Mouse (Mus musculus) embryonic facial prominence, embryonic 12.5 days (tissue): ENCODE data around the gene Trim38. TPM values are rescaled to one million over a fixed set of nuclear protein-coding genes. Genes with fewer than 3 reads are reported as not detected.
"Not testable (repeated sequence)": the region's sequence is repeated elsewhere in the genome, so short reads cannot be mapped to it uniquely, and the experiment has no call there.

Experiments
- ATAC-seq: fragments of 200-750 bp; cut with Nextera tagmentation; 2 replicates; pipeline ENCODE4 v1.8.0; 2017; ENCODE audit not compliant: insufficient number of reproducible peaks, insufficient read depth, low FRiP score, low TSS enrichment
- H3K27ac ChIP-seq: fragments of 300-500 bp; sonication (generic); 2 replicates; pipeline ENCODE4 v1.5.1; 2016; ENCODE audit warnings: mild to moderate bottlenecking
- H3K27me3 ChIP-seq: fragments of 300-500 bp; sonication (generic); 2 replicates; pipeline ENCODE4 v1.6.1; 2016; ENCODE audit warnings: mild to moderate bottlenecking, moderate library complexity
- H3K36me3 ChIP-seq: fragments of 300-500 bp; sonication (generic); 2 replicates; pipeline ENCODE4 v1.6.1; 2016; ENCODE audit warnings: mild to moderate bottlenecking
- H3K4me1 ChIP-seq: fragments of 300-500 bp; sonication (generic); 2 replicates; pipeline ENCODE4 v1.6.1; 2016
- H3K4me2 ChIP-seq: fragments of 300-500 bp; sonication (generic); replicated peaks from 2 replicates; pipeline ENCODE4 v1.6.1; 2016; ENCODE audit warnings: mild to moderate bottlenecking, moderate library complexity
- H3K4me3 ChIP-seq: fragments of 300-500 bp; sonication (generic); 2 replicates; pipeline ENCODE4 v1.5.1; 2016; ENCODE audit warnings: mild to moderate bottlenecking
- H3K9ac ChIP-seq: fragments of 300-500 bp; sonication (generic); 2 replicates; pipeline ENCODE4 v1.6.1; 2016; ENCODE audit warnings: mild to moderate bottlenecking, moderate library complexity
- H3K9me3 ChIP-seq: fragments of 300-500 bp; sonication (generic); 2 replicates; pipeline ENCODE4 v1.6.1; 2016; ENCODE audit warnings: mild to moderate bottlenecking, moderate library complexity
- WGBS: fragments of 180-500 bp; shearing (Covaris S2); methylation state at CpG from one replicate; pipeline ENCODE4 v1.1.7; 2016; 5-methylcytosine and 5-hydroxymethylcytosine counted together
- polyA plus RNA-seq: library from polyadenylated mRNA; unstranded; fragments of >200 nt; fragmentation: Nextera tagmentation; extraction: Ambion mirVana; gene quantifications from 2 replicates; pipeline ENCODE4 v1.2.1, GENCODE M21; 2016

Trim38 gene
- polyA plus RNA-seq, 1 experiment from 2014 or later, result 0.10 TPM

DNA sequence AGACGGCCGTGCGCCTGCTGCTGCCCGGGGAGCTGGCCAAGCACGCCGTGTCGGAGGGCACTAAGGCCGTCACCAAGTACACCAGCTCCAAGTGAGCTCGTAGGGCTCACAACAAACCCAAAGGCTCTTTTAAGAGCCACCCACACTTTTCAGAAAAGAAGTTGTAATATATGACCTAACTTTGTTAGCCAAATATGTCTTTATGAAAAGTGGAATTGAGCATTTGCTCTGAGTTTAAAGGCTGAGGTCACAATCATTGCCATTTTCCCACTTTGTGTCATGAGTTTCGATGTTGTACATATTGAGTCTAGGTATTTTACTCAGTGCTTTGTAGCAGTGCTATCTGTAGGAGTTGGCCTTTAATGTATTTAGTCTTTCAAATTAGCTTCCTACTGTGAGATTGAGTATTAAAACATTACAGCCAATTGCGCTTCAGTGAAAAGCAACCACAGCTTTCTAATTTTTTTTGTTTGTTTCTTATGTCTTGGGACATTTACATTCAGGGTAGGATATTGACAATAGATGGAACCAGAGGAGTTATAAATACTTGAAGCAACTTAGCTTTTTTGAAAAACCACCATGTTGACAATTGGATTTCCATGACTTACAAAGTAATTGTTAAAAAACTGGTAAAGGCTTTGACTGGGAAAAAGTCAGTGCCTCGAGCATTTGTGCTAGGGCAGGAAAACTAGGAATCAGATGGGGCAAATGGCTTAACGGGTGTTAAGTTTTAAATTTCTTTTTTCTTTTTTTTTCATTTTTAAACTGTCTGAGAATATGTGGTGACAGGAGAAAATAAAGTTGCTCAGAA, 22.4 kb upstream of the Trim38 start:
- Histone ChIP-seq H3K9ac (peak overlapping the region; percentile 46), H3K4me2 (peak overlapping the region; percentile 66), H3K9me3 (no peaks in the 10 kb centered on the region), H3K27ac (peak overlapping the region; percentile 98), H3K4me1 (peaks cover 10% of the 10 kb centered on the region; the same call in 1 of the 2 replicates), H3K27me3 (no peaks in the 10 kb centered on the region), H3K36me3 (no peaks in the 10 kb centered on the region), H3K4me3 (peak overlapping the region; percentile 40)
- WGBS, result 4% methylated on average over 13 of the region's 13 CpGs
- ATAC-seq, result no peak

GRCm38 (mm10) chr13:23747892-23748288, 21.8 kb upstream of the Trim38 start:
- Histone ChIP-seq H3K9me3 (no peaks in the 10 kb centered on the region), H3K9ac (0 out of 2 replicates have a peak overlapping the region, but pooled peaks have one; percentile 5), H3K36me3 (no peaks in the 10 kb centered on the region), H3K4me3 (peak overlapping the region; percentile 9; the same call in 1 of the 2 replicates), H3K27ac (peak overlapping the region; percentile 98), H3K4me1 (peaks cover 10% of the 10 kb centered on the region; the same call in 1 of the 2 replicates), H3K27me3 (no peaks in the 10 kb centered on the region), H3K4me2 (peak overlapping the region; percentile 66)
- 7% methylated on average over 4 of the region's 4 CpGs for WGBS
- ATAC-seq, result no peak

GRCm38 (mm10) chr13:23749563-23750121, 20.1 kb upstream of the Trim38 start:
- Histone ChIP-seq H3K9ac (no peak overlapping the region), H3K27me3 (no peaks in the 10 kb centered on the region), H3K4me1 (peaks cover 5% of the 10 kb centered on the region; the same call in 1 of the 2 replicates), H3K36me3 (no peaks in the 10 kb centered on the region), H3K9me3 (no peaks in the 10 kb centered on the region), H3K27ac (peak overlapping the region; percentile 90), H3K4me2 (no peak overlapping the region), H3K4me3 (no peak overlapping the region)
- 89% methylated on average over 5 of the region's 5 CpGs for WGBS
- no peak for ATAC-seq

DNA sequence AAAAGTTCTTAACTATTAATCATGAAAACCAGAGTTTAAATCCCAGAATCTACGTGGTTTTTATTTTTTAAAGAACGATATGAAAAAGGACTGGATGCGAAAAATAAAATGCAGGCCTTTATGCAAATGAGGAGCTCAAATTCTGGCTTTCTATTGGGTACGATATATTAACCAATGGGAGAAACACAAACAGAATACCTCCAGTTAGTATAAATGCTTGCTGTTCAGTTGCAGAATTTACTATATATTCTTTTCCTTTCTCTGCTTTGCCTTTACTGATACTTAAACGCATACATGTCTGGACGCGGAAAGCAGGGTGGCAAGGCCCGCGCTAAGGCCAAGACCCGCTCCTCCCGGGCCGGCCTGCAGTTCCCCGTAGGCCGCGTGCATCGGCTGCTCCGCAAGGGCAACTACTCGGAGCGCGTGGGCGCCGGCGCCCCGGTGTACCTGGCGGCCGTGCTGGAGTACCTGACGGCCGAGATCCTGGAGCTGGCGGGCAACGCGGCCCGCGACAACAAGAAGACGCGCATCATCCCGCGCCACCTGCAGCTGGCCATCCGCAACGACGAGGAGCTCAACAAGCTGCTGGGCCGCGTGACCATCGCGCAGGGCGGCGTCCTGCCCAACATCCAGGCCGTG, 18.8 kb upstream of the Trim38 start, which contains the start of gene Hist1h2ab:
Hist1h2ab (plus strand) TSS at position 288 of the 639 bp plus-strand sequence.
- H3K4me1 ChIP-seq, H3K9me3 ChIP-seq, H3K27me3 ChIP-seq, H3K36me3 ChIP-seq: not testable (repeated sequence)
- 0 out of 2 replicates have a peak, but pooled peaks have one; percentile 22 for ATAC-seq
- H3K4me2 ChIP-seq, result peak within 1 kb of the TSS; percentile 55
- H3K4me3 ChIP-seq, result peak within 1 kb of the TSS; percentile 42
- peak within 1 kb of the TSS; percentile 96 for H3K27ac ChIP-seq
- H3K9ac ChIP-seq, result peak within 1 kb of the TSS; percentile 58
- WGBS, result 1% methylated on average over 27 of the region's 47 CpGs

- ATAC-seq, result no peak
- peak overlapping the region; percentile 96 for H3K27ac ChIP-seq
Observed at GRCm38 (mm10) chr13:23751478-23751956, 18.2 kb upstream of the Trim38 start.

GRCm38 (mm10) chr13:23752067-23752741, 17.5 kb upstream of the Trim38 start, which contains the start of gene Hist1h3b:
Gene Hist1h3b, plus strand, starts transcription at chr13:23752267.
- peak within 1 kb of the TSS; percentile 57 for H3K4me2 ChIP-seq
- H3K27ac ChIP-seq, result peak within 1 kb of the TSS; percentile 96
- H3K9me3 ChIP-seq, H3K4me1 ChIP-seq, H3K27me3 ChIP-seq, H3K36me3 ChIP-seq: not testable (repeated sequence)
- WGBS, result 1% methylated on average over 22 of the region's 47 CpGs
- peak within 1 kb of the TSS; percentile 42 for H3K4me3 ChIP-seq
- peak within 1 kb of the TSS; percentile 59 for H3K9ac ChIP-seq
- peak; percentile 88 for ATAC-seq

More at GRCm38 (mm10) chr13:23751478-23751956, 18.2 kb upstream of the Trim38 start:
- H3K4me2 ChIP-seq, result peak overlapping the region; percentile 55
- H3K9ac ChIP-seq, result peak overlapping the region; percentile 58
- peaks cover 5% of the 10 kb centered on the region; the same call in 1 of the 2 replicates for H3K4me1 ChIP-seq
- under 1% methylated on average over 11 of the region's 11 CpGs for WGBS
- H3K9me3 ChIP-seq, result no peaks in the 10 kb centered on the region
- peak overlapping the region; percentile 42 for H3K4me3 ChIP-seq
- H3K27me3 ChIP-seq, result no peaks in the 10 kb centered on the region
- no peaks in the 10 kb centered on the region for H3K36me3 ChIP-seq

- H3K4me3 ChIP-seq, result peak overlapping the region; percentile 41
- H3K27me3 ChIP-seq, result no peaks in the 10 kb centered on the region
- H3K4me2 ChIP-seq, result peak overlapping the region; percentile 57
- H3K4me1 ChIP-seq, result peaks cover 5% of the 10 kb centered on the region; the same call in 1 of the 2 replicates
- H3K9ac ChIP-seq, result peak overlapping the region; percentile 59
- WGBS, result under 1% methylated on average over 6 of the region's 6 CpGs
- no peak for ATAC-seq
- H3K36me3 ChIP-seq, result no peaks in the 10 kb centered on the region
- H3K9me3 ChIP-seq, result no peaks in the 10 kb centered on the region
- peak overlapping the region; percentile 88 for H3K27ac ChIP-seq
Observed at GRCm38 (mm10) chr13:23752742-23753172, 17.0 kb upstream of the Trim38 start.

- WGBS, result 52% methylated on average over 4 of the region's 4 CpGs
- Histone ChIP-seq H3K4me1 (no peaks in the 10 kb centered on the region), H3K27ac (peak overlapping the region; percentile 88), H3K4me2 (peak overlapping the region; percentile 57), H3K4me3 (peak overlapping the region; percentile 41), H3K9me3 (no peaks in the 10 kb centered on the region), H3K36me3 (no peaks in the 10 kb centered on the region), H3K27me3 (no peaks in the 10 kb centered on the region), H3K9ac (no peak overlapping the region)
- ATAC-seq, result no peak
Observed at GRCm38 (mm10) chr13:23753314-23754078, 16.2 kb upstream of the Trim38 start.

DNA sequence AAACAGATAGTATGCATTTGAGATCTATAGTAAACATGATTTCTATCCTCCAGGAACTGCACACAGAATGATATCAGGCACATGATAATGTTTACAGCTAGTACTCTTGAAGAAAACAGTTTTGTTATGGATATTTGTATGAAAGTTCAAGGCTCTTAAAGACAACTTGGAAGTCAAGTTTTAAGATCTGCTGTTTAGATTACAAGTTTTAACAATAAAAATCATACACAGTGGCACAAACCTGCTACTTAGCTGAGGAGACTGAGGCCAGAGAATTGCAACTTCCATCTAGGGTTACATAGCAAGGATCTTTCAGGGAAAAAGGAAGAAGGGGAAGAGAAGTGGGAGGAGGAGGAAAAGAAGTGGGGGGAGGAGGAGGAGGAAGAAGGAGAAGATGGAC, 14.7 kb upstream of the Trim38 start:
- H3K27ac ChIP-seq, result peak overlapping the region; percentile 54
- no peaks in the 10 kb centered on the region for H3K9me3 ChIP-seq
- peaks cover 3% of the 10 kb centered on the region for H3K4me1 ChIP-seq
- ATAC-seq, result no peak
- no peaks in the 10 kb centered on the region for H3K27me3 ChIP-seq
- H3K4me3 ChIP-seq, result no peak overlapping the region
- H3K36me3 ChIP-seq, result no peaks in the 10 kb centered on the region
- no peak overlapping the region for H3K9ac ChIP-seq
- no peak overlapping the region for H3K4me2 ChIP-seq

- no peaks in the 10 kb centered on the region for H3K27me3 ChIP-seq
- no peaks in the 10 kb centered on the region for H3K9me3 ChIP-seq
- H3K36me3 ChIP-seq, result no peaks in the 10 kb centered on the region
- peak; percentile 86 for ATAC-seq
- peak within 1 kb of the TSS; percentile 61 for H3K4me2 ChIP-seq
- peak within 1 kb of the TSS; percentile 42 for H3K4me3 ChIP-seq
- peaks cover 7% of the 10 kb centered on the region for H3K4me1 ChIP-seq
- peak within 1 kb of the TSS; percentile 95 for H3K27ac ChIP-seq
- H3K9ac ChIP-seq, result peak within 1 kb of the TSS; percentile 55
- WGBS, result 0% methylated on average over 20 of the region's 22 CpGs
Observed at GRCm38 (mm10) chr13:23756790-23757189, 12.9 kb upstream of the Trim38 start, which contains the start of gene Hist1h4b. Gene Hist1h4b, plus strand, starts transcription at chr13:23757013.
